Mouse (Mus musculus) ES-CJ7 (cell line): ENCODE results near the gene Mpv17l2.

Source experiments
- DNase-seq: peaks from one replicate; pipeline ENCODE4 v3.0.0; 2011; ENCODE audit warnings: low read depth, low spot score

Mpv17l2 gene

DNA sequence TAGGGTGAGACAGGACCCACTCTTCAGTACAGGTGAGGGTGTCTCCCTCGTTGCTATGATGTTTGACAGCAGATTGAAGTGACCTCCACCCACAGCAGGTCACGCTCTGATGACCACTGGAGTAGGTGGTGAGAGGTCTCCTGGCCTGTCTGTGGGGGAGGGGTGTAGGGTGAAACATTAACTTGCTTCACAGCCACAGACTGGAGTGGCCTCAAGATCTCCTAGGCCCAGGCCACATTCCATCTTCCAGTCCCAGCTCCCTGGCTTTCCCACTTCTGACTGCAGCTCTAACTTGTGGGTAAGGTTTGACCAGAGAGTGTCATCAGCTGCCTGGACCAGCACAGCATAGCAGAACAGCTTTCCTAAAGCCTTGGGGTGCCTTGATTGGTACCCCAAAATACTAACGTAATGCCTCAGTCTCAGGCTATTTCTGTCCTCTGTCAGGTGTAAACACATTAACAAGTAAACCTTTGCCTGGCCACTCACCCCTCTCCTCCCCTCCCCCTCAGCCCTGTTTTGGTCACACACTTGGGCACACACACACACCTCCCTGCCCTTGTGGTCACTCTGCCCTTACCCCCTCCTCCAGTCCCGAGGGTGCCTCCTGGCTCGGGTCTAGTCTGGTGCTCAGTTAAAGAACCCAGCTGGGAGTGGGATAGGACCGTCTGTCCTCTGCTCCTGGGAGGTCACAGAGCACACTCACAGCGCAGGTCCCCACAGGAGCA is 37.1 kb downstream of the Mpv17l2 start, which contains the start of gene Pde4c:
Gene Pde4c (plus strand): TSS at position 235 of the 725 bp plus-strand sequence.
- DNase-seq: no peak

DNA sequence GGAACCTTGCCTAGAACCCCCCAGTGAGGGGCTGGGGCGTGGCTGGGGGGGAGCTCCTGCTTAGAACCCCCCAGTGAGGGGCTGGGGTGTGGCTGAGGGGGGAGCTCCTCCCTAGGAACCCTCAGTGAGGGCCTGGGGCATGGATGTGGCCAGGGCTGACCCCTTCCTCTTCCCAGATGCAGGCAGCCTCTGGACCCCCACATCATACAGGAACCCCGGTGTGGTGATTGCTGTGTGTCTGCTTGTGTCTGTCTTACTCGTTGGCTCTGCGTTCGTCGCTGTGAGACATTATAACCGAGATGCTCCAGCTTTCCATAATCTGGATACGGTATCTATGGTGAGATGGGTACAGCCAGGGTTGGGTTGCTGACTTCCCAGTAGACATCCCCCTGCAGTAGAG is 39.1 kb downstream of the Mpv17l2 start:
- DNase-seq: no peak

GRCm38 (mm10) chr8:70720739-70721138 is 40.0 kb downstream of the Mpv17l2 start:
- peak; percentile 88 for DNase-seq

- DNase-seq: peak; percentile 65
Measured at GRCm38 (mm10) chr8:70719796-70720270, 40.9 kb downstream of the Mpv17l2 start.

DNA sequence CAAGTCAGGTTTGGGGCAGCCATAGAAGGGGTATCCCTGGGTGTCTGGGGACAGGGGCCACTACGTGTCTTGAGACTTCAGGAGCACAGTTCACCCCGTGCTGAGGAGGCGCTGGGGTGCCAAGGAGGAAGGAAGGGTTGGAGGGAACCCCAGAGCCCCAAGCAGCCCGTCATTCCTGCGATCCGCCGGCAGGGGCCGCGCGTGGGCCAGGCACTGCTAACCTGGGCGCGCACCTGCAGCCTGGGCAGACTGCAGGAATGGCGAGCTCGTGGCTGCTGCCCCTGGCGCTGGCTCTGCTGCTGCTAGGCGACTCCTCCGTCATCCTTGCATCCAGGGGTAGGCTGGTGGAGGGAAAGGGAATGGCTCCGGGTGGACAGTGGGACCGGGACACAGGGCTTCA is 42.4 kb downstream of the Mpv17l2 start, which contains the start of gene Gm3336:
Gene Gm3336 (plus strand): TSS at position 247 of the 400 bp plus-strand sequence.
- peak; percentile 77 for DNase-seq

DNA sequence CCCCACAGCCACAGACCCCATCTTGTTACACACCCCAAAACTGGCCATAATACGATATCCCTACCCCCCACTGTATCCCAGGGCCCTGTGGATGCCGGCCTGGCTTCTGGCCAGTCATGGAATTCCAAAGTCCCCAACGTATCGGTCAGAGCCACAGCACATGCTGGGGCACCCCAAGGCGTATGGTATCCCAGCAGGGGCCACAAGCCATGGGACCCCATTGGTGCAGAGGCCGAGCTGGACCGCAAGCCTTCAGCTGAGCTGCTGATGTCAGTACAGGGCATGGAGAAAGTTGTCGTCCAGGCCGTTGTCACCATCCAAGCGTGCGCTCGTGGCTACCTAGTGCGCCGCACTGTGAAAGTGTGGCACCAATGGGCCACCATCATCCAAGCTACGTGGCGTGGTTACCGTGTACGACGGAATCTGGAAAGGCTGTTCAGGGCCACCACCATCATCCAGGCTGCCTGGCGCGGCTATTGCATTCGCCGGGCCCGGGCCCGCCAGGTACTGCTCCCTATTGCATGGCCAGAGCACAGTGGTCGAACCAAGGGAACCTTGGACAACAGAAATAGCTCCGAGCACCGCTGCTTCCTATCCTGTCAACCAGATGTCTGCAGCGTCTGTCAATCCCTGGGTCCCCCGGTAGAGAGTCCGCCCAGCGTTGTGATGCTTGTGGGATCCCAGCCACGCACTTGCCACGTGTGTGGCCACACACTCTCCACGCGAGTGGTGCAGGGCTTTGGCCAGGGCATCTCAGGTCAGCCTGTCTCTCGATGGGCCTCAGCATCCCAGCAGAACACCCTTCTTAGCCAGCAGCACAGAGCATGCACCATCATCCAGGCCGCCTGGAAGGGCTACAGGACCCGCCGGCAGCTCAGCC is 44.0 kb downstream of the Mpv17l2 start:
- DNase-seq: peak; percentile 42

- DNase-seq: no peak
Measured at GRCm38 (mm10) chr8:70715086-70715485, 45.7 kb downstream of the Mpv17l2 start.

DNA sequence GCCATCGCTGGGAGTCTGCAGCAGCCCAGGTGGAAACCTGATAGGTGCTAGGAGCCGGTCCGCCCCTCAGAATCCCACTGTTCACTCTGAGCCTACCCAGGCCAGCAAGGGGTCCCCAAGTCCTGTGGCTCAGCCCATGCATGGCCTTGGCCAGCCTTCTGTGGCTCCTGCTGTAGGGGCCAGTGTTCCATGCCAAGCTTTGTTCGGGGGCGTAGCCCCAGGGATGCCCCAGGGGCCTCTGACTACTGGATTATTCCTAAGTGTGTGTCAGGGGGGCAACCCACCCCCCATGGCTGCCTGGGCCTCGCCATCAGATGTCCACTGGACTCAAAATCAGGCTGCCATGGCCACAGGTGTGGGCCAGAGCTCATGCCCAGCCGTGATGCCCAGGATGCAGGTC is 46.8 kb downstream of the Mpv17l2 start:
- DNase-seq: no peak

DNA sequence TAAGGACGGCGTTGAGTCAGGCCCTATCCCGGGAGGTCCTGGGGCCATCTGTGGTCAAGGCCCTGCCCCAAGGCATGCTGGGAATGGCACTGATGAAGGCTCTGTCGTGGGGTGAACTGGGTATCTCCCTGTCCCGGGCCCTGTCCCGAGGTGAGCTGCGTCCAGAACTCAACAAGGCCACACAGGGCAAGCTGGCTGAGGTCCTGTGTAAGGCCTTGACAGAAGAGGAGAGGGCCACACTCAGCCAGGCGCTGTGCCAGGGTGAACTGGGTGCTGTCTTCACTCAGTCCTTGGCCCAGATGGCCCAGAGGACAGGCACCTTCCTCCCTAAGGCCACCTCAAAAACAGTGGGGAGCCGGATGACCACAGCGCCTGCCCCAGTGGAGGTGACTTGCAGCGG is 49.7 kb downstream of the Mpv17l2 start:
- DNase-seq: no peak

GRCm38 (mm10) chr8:70710296-70710695 is 50.5 kb downstream of the Mpv17l2 start:
- DNase-seq: no peak

DNA sequence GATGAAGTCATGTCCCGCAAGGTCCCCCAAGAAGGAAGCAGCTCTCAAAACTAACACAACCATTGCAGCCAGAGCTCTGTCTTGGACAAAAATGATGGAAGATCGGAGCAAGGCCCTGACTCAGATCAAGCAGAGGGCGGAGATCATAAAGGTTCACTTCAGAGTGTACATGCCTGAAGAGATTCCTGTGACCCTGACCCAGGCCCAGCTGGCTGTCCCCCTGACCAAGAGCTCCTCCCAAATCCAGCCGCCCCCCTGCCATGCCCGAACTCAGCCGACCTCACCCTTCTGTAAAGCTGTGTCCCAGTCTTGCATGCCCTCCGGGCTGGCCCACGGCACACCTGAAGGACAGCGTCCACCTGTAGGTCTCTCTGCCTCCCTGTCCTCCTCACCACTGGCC is 51.0 kb downstream of the Mpv17l2 start:
- DNase-seq: no peak
